Comparison of ENCODE assay signal across 8 mouse cellular contexts in genomic region chr7:81341563-81341962, GRCm38 (mm10). TPM values are rescaled to one million over a fixed set of nuclear protein-coding genes. Genes with fewer than 3 reads are reported as not detected.
A peak's percentile ranks its signal among the peaks of the same experiment; 100 is the strongest.
DNase-seq lines count a peak whose midpoint lies in the region; ATAC-seq and TF ChIP-seq lines count a peak whose summit lies in the region.
"Had no signal": no experiment of that assay in that cellular context is flagged by ENCODE, and none has a peak within 500 bp of the region (broad histone marks: within the 10 kb centered on the region; RNA-seq: fewer than 3 reads in every experiment).

No protein-coding gene starts in this region.

- H3K9me3 ChIP-seq in kidney, embryonic 15.5 days (replicated peaks), result no peaks in the 10 kb centered on the region
- H3K9me3 ChIP-seq in ES-E14 (ENCODE audit: control insufficient read depth, insufficient read depth, low read depth, low read length), result no peaks in the 10 kb centered on the region
- H3K9me3 ChIP-seq: embryonic facial prominence, embryonic 15.5 days had no signal

- peaks cover 28% of the 10 kb centered on the region for H3K4me1 ChIP-seq in kidney, embryonic 15.5 days
- H3K4me1 ChIP-seq in ES-E14 (ENCODE audit: control insufficient read depth in 2 of 2, insufficient read depth in 2 of 2, low read length in 2 of 2, poor library complexity in 1 of 2), result peaks cover 0 to 12% of the 10 kb centered on the region in 2 experiments; a peak in 1 of 4 replicates

- no peak overlapping the region for H3K9ac ChIP-seq in kidney, embryonic 15.5 days
- no peak overlapping the region; the same call in 1 of the 2 replicates for H3K9ac ChIP-seq in ES-E14 (ENCODE audit: insufficient read depth, low read depth, low read length, poor library complexity, severe bottlenecking)
- H3K9ac ChIP-seq: embryonic facial prominence, embryonic 15.5 days had no signal

- no peaks in the 10 kb centered on the region for H3K27me3 ChIP-seq in kidney, embryonic 15.5 days
- H3K27me3 ChIP-seq: embryonic facial prominence, embryonic 15.5 days had no signal

- H3K4me3 ChIP-seq in kidney, embryonic 15.5 days (replicated peaks), result no peak overlapping the region
- no peak overlapping the region; a peak in 1 of 4 replicates for H3K4me3 ChIP-seq in ES-E14 (ENCODE audit: insufficient read depth in 1 of 2, low read depth in 1 of 2, low read length in 2 of 2, poor library complexity in 1 of 2, severe bottlenecking in 1 of 2)
- H3K4me3 ChIP-seq: embryonic facial prominence, embryonic 15.5 days had no signal

- peaks cover 74% of the 10 kb centered on the region for H3K36me3 ChIP-seq in kidney, embryonic 15.5 days
- H3K36me3 ChIP-seq in ES-E14 (ENCODE audit: control insufficient read depth, insufficient read depth, low read length, poor library complexity, severe bottlenecking), result peaks cover 43% of the 10 kb centered on the region

- in situ Hi-C loops in ES-E14 (cut with MboI; ENCODE audit: low sequenced_read_pairs in 2 of 2, unreplicated experiment in 2 of 2), result loop anchor here in 1 of 2 experiments (25.0 kb wide), 1 partner anchor 179 kb away; no protein-coding TSS in a partner anchor

- no peak for DNase-seq in kidney, adult 18-20 months
- peak; percentile 53 for DNase-seq in ES-E14 (ENCODE audit: low read depth, low spot score)
- peak; percentile 59 for DNase-seq in adipocyte (ENCODE audit: low spot score)
- peak; percentile 21 for DNase-seq in lung, postnatal 25 days (ENCODE audit: low spot score)
- no peak for DNase-seq in urinary bladder, postnatal 4 days (ENCODE audit: low spot score in 2 of 2)
- DNase-seq in urinary bladder, postnatal 10 days (ENCODE audit: low spot score), result no peak

- H3K4me2 ChIP-seq in kidney, embryonic 15.5 days, result 0 out of 2 replicates have a peak overlapping the region, but pooled peaks have one; percentile 14
- H3K4me2 ChIP-seq: embryonic facial prominence, embryonic 15.5 days had no signal

- H3K27ac ChIP-seq in kidney, embryonic 15.5 days, result no peak overlapping the region
- no peak overlapping the region for H3K27ac ChIP-seq in ES-E14 (ENCODE audit: insufficient read depth, low read depth, low read length, poor library complexity, severe bottlenecking)
- H3K27ac ChIP-seq: embryonic facial prominence, embryonic 15.5 days had no signal

- WGBS in kidney, embryonic 15.5 days, result 57% methylated on average over 3 of the region's 3 CpGs

- no peak for ATAC-seq in kidney, embryonic 15.5 days (replicated peaks; ENCODE audit: low FRiP score)

TF ChIP-seq in ES-E14, 5 proteins besides CTCF, POLR2A, EP300 and RAD21:
- TF ChIP-seq CHD2 (IDR thresholded peaks at IDR 0.05; ENCODE audit: low read depth, low read length) (peak; percentile 52; the same call in 1 of the 2 replicates), MAFK (IDR thresholded peaks at IDR 0.05; ENCODE audit: insufficient read depth, low read depth, low read length) (no peak)

RNA-seq across cellular contexts. Expression of gene Rps17, which starts 3.5 kb away (rescaled TPM):
- 1,359 and 1,501 TPM in 2 replicates for polyA plus RNA-seq in kidney, embryonic 15.5 days (2015; fragmentation: Nextera tagmentation; extraction: Ambion mirVana)
- total RNA-seq in ES-E14 (2012; rRNA removed), result 3,128 and 3,434 TPM in 2 replicates

Comparison
In these comparisons a context has a peak if more than half of its experiments do, and no peak if none do; other contexts are left out.
1. DNase-seq: peak in ES-E14 (single experiment), adipocyte (single experiment) and lung, postnatal 25 days (single experiment); none in kidney, adult 18-20 months (single experiment), urinary bladder, postnatal 4 days (0 of 2) and urinary bladder, postnatal 10 days (single experiment).